Mouse (Mus musculus): ENCODE measurements around the gene Atp8a2.

DNA sequence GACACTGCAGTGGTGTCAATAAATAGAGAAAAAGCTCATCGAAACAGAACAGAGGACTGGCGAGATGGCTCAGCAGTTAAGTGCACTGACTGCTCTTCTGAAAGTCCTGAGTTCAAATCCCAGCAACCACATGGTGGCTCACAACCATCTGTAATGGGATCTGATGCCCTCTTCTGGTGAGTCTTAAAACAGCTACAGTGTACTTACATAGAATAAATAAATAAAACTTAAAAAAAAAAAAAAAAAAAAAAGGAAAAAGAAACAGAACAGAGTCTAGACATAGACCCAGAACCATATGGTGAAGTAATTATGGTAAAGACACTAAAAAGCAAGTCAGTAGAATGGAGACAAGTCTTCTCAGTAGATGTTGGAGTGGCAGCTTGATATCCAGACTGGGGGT is 15.7 kb downstream of the Atp8a2 start:
- TF ChIP-seq CTCF (IDR thresholded peaks at IDR 0.05; ENCODE audit: borderline replicate concordance, extremely low read depth, insufficient read depth, insufficient read length) (no peak), POLR2A (IDR thresholded peaks at IDR 0.05; ENCODE audit: borderline replicate concordance, extremely low read depth, insufficient read depth, insufficient read length, poor library complexity, severe bottlenecking) (no peak)
